Mouse (Mus musculus) ovary, postnatal 36 days (tissue): ENCODE measurements around the gene 4930404H24Rik.

Experiments
- DNase-seq: peaks from one replicate; pipeline ENCODE4 v3.0.0; 2022; ENCODE audit warnings: low spot score, mixed read lengths

The 4930404H24Rik gene

GRCm38 (mm10) chr2:153533981-153534380, 41.4 kb downstream of the 4930404H24Rik start:
- DNase-seq, result no peak

DNA sequence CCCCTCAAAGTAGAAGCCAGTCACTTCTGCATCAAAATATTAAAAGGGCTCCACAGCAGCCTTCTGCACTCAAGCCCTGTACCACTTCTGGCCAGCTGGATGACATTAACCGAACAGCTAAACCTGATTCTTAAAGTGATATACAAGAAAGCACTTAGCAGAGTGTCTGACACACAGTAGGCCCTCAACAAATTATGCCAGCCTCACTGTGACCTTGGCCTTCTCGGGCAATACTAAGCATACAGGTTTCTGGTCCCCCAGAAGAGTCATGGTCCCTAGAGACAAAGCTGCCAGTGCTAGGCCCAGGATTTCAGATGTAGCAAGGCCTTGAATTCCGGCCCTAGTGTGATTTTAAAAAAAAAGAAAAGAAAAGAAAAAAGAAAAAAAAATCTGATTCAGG, 46.3 kb downstream of the 4930404H24Rik start:
- DNase-seq, result no peak

- DNase-seq, result no peak
These were observed 50.5 kb downstream of the 4930404H24Rik start for GRCm38 (mm10) chr2:153542936-153543668.
